Mouse (Mus musculus): ENCODE measurements around the gene Oxt.

DNA sequence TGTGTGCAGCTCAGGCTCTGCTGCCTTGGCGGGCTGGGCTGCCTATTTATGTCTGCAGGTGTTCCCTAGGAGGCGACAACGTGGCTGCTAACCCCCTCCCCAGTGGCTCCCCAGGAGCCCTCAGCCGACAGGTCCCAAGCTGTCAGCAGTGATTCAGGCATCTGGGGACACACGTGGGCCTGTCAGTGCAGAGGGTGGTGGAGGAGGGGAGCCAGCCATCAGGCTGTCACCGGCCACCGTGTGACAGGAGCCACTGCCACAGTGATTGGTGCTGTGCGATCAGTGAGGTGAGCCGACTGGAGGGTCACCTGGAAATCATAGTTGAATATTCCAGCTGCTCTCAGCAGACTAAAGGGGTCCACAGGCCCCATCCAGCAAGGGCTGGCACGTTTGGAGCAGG, 6.6 kb downstream of the Oxt start, which contains the start of gene Avp:
- TF ChIP-seq CTCF (IDR thresholded peaks at IDR 0.05; ENCODE audit: extremely low read depth, insufficient read depth, insufficient read length, insufficient replicate concordance) (no peak), POLR2A (IDR thresholded peaks at IDR 0.05; ENCODE audit: low read depth, low read length) (no peak)
